Mouse (Mus musculus) monocyte, adult 2 months (primary cell): ENCODE data around the gene Aaas.

Source experiments
- DNase-seq, 2 experiments: peaks; one replicate each; pipeline ENCODE4 v3.0.0; 2022; ENCODE audit warnings: low spot score in 2 of 2, low read depth in 1 of 2

The Aaas gene

DNA sequence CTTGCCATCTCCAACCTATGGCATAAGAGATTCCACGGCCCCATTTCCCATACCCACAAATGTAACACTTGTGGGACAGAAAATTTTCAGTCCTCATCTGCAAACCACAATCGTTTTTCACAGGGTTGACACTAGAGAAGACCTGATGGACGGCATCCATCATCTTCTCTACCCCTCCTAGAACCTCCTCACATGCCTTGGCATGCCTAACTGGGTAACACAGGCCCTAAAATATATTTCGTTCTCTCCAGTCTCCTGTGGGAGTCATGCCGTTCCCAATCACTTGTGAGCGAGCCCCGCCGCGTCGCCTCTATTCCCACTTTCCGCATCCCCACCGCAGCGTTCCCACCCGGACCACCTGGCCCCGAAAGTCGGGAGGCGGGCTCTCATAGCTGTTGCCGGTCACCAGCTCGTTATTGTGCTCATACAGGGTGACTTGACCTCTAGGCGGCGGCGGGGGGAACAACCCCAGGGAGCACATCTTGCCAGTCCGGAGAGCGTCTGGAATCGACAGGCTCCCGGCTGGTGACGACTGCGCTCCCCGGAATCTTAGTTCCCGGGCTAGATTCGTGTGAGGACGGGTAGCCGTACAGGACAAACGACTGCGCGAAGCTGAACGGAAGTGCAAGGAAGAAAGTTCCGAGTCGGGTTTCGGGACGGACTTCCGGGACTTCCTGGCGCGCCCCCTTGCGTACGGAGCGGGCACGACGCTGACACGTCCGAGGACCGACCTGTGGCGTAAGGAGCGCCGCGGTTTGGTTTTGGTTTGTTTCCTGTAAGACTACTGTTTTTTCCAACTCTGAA, at the start of gene Aaas:
Gene Aaas, minus strand, starts transcription at position 634 of the 804 bp plus-strand sequence.
- DNase-seq = peak; percentile 85 to 90

DNA sequence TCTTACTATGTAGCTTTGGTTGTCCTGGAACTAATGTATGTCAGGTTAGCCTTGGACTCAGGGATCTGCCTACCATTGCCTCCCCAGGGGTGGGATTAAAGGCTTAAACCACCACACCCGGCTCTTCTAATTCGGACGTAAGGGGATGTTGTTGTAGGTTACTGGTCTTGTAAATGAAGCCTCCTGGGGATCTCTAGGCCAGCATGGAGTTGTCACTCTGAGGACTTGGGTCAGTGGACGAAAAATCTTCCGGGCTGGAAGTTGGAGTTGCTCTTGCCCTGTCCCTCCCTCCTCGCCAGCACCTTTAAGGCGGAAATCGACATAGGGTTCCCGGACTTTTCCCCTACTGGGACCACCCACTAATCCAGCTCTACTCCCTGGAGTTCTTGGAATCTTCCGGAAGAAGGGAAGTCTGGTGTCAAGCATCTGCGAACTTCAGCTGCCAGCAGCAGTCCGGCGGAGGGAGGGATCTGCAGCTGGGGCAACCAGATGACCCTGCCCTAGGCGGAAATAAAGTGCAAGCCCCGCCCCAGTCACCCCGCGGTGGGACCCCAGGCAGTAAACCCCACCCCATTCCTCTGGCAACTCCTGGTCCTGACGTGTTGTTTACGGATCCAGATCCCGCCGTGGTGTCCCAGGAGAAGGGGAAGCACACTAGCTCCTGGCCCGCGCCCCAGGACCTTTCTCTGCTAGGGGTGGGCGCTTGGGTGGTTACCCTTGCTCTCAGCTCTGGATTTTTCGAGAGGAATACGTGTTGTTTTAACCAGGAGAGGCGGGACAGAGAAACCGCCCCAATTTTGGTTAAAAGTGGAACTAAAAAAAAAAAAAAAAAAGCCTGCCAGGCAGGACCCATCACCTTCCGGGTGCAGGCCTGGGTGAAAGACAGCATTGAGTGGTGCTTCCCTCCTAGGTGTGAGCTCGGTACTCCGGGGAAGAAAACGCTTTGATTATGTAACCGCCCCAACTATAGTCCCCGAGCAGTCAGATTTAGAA, 49.0 kb upstream of the Aaas start:
- peak; percentile 51 to 78 for DNase-seq

DNA sequence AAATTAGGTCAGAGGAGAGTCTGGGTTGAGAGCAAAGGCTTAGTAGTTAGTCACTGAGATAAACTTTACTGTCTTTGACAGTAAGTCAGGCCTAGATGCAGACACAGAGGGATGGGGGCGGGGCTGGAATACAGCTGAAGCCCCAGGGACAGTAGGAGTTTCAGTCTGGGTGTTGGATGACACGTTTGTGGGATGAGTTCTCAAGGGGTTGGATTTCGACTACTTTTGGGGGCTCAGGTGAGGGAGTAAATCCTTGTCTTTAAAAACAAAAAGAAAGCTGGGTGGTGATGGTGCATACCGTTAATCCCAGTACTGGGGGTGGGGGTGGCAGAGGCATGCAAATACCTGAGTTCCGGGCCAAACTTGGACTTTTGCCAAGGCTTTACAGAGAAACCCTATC, 48.1 kb upstream of the Aaas start:
- no peak for DNase-seq

DNA sequence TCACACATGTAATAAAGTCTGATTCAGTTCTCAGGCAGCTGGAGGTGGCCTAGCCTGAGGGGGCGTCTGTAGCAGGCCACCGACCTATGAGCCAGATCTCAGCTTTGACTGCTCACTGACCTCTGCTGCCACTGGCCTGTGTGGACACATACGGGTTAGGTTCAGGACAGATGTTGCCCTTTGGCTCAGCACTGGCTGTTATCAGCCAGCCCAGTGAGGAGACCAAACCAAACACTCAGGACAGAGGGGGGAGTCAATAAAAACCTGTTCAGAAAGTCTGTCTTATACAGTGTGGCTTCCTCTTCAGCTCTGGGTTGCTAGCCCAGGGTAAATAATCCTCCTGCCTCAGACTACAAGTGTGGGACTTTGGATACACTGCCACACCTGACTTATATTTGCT, 44.5 kb upstream of the Aaas start:
- DNase-seq = no peak

DNA sequence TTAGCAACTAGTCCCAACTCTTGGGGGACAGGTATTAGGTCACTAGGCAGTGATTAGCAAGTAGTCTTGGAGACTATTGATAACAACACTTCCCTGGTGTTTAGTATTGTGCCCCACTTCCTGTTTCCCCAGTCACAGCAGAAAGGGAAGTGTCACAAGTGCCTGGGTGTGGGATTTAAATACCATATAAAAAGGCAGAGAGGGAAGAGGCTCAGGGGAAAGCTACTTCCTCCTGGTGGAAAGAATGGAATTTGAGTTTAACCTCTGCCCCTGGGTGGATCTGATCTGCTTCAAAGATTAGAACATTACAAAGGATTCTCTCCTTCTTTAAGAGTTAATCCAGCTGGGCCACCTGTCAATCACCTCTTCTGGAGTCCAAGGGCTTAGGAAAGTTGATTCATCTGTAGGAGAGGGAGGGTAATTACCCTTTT, 43.0 kb upstream of the Aaas start:
- DNase-seq = peak; percentile 36 to 43

DNA sequence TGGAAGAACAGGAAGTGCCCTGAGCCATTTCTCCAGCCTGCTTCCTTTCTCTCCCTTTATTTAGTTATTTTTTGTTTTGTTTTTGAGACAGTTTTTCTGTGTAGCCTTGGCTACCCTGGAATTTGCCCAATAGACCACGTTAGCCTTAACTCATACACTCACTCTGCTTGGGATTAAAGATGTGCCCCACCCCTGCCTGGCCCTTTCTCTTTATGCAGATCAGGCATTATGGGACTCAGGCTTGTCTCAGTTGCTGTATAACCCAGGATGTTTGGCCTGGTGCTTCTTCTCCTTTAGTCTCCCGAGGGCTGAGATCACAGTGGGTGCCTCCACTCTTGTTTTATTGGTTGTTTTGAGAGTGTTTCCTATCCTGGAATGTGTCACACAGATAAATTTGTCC, 41.9 kb upstream of the Aaas start:
- DNase-seq = no peak

DNA sequence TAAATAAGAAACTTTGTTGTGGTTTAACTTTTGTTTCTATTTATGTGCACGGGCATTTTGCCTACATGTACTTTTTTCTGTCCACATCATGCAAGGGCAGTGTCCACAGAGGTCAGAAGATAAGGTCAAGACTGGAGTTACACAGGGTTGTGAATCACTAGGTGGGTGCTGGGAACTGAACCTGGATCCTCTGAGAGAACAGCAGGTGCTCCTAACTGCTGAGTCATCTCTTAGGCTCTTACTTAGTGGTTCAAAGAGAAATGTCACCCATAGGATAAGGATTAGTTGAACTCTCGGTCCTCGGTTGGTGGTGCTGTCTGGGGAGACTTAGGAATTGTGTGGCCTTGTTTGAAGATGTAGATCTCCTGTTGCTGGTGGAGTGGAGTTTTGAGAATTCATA, 38.4 kb upstream of the Aaas start:
- no peak for DNase-seq

DNA sequence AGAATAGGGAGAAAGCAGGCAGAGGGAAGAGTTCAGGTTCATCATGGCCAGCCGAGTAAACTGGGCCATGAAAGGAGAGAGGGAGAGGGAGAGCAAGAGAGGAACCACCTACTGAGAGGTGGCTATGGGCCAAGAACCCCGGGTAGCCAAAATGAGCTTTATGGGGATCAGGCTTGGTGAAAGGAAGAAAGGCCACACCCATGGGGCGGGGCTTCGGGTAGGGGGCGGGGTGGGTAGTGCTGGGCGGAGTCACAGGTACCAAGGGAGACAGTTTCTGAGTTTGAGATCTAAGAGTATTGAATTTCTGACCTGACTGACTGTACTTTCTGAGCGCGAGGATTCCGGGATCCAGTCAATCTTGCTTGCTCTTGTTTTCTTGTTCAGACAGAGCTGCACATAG, 36.1 kb upstream of the Aaas start:
- DNase-seq = no peak

DNA sequence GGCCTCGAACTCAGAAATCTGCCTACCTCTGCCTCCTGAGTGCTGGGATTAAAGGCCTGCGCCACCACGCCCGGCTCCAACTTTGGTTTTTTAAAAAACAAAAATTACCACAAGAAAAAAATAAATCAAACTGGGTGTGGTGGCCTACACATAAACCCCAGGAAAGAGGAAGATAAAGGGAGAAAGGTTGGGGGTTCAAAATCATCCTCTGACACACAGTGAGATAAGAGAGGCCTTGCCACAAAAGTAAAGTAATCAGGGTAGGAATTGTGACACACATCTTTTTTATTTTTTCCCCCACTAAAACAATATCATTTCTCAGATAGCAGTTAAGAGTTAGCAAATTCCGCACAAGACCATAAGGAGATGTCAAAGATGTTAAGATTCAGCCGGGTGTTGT, 33.1 kb upstream of the Aaas start:
- DNase-seq = no peak

DNA sequence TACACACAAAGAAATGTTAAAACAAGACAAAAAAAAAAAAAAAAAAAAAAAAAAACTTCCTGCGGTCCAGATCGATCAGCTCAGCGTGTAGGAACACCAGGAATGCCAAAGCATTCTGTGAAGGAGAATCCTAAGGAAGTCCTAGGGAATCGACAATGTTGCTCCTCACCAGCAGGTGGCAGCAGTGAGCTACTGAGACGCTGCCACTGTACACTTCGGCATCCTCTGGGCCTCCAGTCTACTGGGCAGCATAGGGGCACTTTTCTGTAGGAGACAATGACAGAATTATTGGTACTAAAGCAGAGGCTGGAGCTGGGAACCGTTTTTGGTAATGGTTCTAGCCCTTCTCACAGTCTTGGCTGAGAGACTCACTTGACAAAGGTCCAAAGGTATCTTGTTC, 31.0 kb upstream of the Aaas start:
- peak in 1 of 2 experiments; percentile 67 for DNase-seq

DNA sequence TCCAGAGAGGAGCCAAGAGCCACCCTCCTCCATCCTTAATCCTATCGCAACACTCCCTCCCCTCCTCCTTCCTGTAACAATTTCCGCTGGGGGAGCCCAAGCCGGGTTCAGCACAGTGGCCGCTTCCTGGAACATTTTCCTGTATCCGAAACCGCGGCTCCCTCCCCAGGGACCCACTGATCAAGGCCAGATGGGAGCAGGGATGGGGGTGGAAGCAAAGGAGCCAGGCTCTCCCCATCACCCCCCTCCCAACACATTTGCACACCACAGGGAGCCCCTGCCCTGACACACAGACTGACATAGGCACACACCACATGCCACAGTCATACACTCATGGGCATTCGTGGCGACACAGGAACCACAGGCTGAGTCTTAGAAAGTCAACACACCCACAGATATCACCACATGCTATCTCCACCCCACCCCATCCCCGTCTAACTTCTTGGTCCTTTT, 27.3 kb upstream of the Aaas start:
- DNase-seq = no peak

DNA sequence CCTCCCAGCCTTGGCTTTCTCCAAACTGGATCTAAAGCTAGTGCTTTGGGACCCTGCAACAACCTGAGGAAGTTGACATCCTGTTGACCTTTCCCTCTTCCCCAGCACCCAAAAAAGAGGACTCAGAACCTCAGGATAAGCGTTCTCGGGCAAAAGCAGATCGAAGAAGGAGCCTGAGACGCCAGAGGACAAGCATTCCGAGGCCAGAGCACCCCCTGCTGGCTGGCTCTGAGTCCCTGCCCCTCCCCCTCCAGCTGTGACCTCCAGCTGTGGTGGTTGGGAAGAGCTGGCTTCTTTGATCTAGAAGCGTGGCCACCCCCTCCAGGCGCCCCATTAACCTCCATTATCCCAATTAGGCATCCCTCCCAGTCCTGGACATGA, 26.6 kb upstream of the Aaas start:
- DNase-seq = peak; percentile 42 to 68

DNA sequence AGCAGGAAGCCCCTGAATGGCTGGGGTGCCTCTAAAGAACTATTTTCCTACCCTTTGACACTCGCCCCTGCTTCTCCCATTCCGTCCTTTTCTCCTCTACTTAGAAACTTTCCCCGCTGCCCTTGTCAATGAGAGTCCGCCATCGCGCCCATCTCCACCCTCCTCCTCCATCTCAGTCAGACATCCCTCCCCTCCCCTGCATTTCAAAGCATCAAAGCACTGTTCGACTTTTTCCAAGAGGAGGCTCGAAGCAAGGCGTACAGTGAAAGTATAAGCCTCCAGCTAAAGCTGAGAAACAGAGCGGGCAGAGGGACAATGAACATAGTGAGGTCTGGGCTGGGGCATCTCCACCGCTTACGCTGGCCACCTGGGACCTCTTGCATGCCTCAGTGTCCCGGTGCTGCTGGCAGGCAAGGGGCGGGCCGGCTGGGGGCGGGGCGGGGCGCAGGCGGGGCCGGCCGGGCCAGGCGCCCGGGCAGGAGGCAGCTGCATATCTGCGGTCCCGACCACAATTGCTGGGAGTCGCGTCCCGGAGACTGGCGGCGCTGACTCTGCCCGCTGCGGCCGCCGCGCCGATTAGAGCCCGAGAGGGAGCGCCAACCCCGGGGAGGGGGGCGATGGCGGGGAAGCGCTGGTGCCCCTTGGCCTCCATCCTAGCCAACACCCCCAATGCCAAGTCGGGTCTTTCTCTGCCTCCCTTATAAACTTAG, 26.0 kb upstream of the Aaas start:
- DNase-seq = no peak

DNA sequence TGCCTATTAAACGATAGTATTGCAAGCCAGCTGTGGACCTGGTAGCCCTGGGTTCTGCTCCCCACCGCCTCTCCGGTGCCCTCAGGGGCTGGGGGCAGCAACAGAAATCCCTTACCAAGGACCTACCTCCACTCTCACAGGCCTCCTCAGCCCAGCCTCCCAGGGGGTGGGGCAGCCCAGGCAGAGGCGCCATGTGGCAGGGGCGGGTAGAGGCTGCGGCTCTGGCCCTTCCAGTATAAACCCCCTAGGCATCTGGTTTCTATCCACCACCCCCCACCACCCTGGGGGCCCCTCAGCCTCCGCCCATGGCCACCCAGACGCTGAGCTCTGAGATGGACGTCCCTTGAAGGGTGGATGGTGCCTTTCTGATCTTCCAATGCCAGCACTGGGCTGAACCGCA, 20.2 kb upstream of the Aaas start:
- no peak for DNase-seq

DNA sequence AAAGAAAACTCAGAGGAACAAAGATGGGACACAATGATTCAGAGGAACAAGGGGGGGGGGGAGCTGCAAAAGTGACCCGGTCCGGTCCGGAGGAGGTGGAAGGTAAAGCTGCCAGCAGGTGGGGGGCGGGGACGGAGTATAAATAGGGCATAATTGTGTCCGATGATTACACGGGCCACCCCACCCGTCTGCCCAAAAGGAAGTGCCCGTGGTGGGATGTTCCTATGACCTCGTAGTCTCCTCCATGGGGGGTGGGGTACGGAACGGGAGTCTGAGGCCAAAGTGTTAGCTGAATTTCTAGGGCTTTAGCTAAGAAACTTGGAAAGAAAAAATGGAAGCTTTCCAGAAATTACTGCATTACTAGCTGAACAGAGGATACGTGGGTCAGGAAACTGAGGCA, 19.4 kb upstream of the Aaas start:
- no peak for DNase-seq

DNA sequence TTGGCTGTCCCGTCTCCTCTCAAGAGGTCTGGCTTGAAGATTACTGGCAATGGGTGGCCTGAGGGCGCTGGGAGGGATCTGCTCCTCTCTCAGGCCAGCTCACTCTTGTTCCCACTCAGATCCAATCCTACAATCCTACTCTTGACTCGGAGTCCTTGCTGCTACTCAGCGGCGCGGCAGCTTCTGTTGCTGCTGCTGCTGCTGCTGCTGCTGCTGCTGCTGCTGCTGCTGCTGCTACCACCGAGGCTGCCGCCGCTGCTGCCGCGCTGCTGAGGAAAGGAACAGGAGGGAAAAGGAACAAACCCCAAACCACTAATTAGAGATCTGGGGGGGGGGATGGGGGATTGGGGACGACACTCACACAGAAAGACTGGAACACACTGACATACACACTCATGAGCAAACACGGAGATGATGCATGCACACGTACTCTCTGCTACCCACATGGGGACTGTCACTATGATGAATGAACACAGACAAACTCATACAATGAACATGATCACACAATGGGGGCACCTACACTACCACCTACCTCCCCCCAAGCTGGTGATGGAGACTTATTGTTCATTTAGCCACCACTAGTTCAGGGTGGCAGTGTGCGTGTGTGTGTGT, 16.3 kb upstream of the Aaas start, which contains the start of gene Sp7:
Gene Sp7, minus strand, starts transcription at position 450 of the 612 bp plus-strand sequence.
- no peak for DNase-seq

DNA sequence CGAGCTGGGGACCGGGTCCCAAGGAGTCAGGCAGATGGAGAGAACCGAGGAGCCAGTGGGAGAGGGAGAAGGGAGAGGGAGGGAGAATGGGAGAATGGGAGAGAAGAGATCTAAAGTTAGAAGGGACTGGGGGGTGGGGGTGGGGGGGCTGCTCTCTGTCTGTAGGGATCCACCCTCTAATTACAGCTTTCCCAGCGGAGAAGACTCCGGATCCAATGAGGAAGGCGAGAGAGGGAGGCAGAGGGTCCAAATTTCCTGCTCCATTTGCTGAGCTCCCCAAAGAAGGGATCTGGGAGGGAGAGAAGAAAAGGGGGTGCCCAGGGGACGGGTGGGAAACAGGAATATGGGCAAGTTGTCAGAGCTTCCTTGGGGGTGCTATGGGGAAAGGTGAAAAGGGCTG, 15.7 kb upstream of the Aaas start:
- DNase-seq = no peak

DNA sequence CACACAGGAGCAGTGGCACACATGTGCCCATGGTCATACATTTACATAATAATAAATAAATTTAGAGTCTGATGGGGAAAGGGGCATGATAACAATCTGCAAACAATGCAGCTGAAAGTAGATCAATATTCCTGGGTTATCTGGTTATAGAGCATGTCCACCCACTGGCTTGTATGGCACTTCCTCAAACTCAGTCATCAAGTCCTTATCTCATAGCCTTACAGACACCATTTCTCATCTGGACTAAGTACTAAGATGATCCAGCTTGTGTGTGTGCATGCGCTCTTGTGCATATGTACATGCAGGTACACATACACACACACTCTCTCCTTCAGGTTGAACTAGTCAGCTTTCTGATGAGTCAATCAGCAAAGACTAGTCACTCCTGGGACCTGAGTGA, 14.1 kb upstream of the Aaas start:
- DNase-seq = no peak

DNA sequence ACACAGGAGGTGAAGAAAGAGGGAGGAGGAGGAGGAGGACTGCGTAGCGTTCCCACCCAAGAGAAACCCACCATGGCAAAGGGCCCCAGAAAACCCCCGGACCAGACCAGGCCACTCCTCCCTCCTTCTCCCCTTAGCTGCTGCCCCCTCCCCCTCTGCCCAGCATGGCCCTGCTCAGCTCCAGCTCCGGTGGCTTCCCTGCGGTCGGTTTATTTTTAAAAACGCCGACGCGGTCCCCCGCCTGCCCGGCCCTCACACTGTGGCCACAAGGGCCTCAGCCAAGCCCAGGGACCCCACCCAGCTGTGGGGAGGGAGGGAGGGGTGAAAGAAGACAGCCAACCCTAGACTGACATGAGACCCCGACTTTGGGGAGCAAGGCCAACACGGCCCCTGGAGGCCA, 12.1 kb upstream of the Aaas start:
- no peak for DNase-seq

DNA sequence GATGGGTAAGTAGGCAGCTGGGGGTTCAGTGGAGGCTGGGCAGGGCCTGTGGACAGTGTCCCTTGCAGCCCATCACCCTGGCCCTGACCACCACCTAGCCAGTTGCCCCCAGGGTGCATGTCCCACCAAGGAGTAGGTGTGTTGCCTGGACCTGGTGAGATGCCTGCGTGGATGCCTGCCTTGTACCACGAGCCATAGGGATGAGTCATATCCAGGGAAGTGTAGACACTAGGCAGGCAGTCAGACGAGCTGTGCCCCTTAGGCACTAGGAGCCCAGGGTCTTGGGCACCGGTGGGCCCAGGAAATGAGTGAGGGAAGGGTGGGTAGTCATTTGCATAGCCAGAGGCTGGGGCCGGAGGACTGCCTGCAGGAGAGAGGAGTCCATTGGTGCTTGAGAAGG, 8.3 kb upstream of the Aaas start:
- no peak for DNase-seq

DNA sequence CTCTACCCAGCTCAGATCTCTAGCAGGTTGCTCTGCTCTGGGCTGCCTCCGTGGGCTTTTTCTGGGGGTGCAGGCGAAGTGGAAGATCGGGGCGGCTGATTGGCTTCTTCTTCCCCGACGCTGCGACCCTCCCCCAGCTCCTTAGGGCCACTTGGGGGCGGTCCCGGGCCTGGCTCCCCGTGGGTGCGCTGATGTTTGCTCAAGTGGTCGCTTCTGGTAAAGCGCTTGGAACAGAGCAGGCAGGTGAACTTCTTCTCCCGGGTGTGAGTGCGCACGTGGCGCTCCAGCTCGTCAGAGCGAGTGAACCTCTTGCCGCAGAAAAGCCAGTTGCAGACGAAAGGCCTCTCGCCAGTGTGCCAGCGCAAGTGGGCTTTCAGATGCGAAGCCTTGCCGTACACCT, 7.6 kb upstream of the Aaas start:
- no peak for DNase-seq
